In genomic region chr12:90202501-90202900, GRCm38 (mm10) we compare ENCODE assay signal across 27 mouse cellular contexts.
"Had no signal": no experiment of that assay in that cellular context is flagged by ENCODE, and none has a peak within 500 bp of the region (broad histone marks: within the 10 kb centered on the region; RNA-seq: fewer than 3 reads in every experiment).

No protein-coding gene starts in this region.

- DNase-seq: gastrocnemius, adult 2 months; gastrocnemius, postnatal 10 days; gastrocnemius, postnatal 25 days; heart, adult 11 months; heart, adult 2 months; heart, postnatal 14 days; heart, postnatal 36 days; kidney, adult 18-20 months; kidney, adult 8-10 months; kidney, postnatal 10 days; kidney, postnatal 25 days; kidney, postnatal 4 days; liver; liver, embryonic 13.5 days; liver, postnatal 0 days had no signal

- H3K4me1 ChIP-seq: heart, embryonic 13.5 days; heart, embryonic 15.5 days; hindbrain, embryonic 15.5 days; limb, embryonic 12.5 days; liver, embryonic 13.5 days; liver, embryonic 15.5 days had no signal

- H3K4me3 ChIP-seq: gastrocnemius, adult 2 months; heart, adult 2 months; heart, embryonic 13.5 days; heart, embryonic 15.5 days; hindbrain, embryonic 13.5 days; hindbrain, embryonic 15.5 days; layer of hippocampus, adult 2 months; left cerebral cortex, adult 2 months; limb, embryonic 10.5 days; limb, embryonic 12.5 days; liver, embryonic 13.5 days; liver, embryonic 15.5 days had no signal

- H3K9me3 ChIP-seq: heart, embryonic 13.5 days; heart, embryonic 15.5 days; hindbrain, embryonic 13.5 days; hindbrain, embryonic 15.5 days; limb, embryonic 10.5 days; limb, embryonic 12.5 days; liver, embryonic 13.5 days; liver, embryonic 15.5 days had no signal

- H3K27ac ChIP-seq: gastrocnemius, adult 2 months; heart, adult 2 months; heart, embryonic 13.5 days; heart, embryonic 15.5 days; hindbrain, embryonic 13.5 days; hindbrain, embryonic 15.5 days; hindbrain, postnatal 0 days; layer of hippocampus, adult 2 months; left cerebral cortex, adult 2 months; limb, embryonic 10.5 days; limb, embryonic 12.5 days; liver, embryonic 13.5 days; liver, embryonic 15.5 days had no signal

- H3K36me3 ChIP-seq: heart, embryonic 13.5 days; heart, embryonic 15.5 days; hindbrain, embryonic 13.5 days; hindbrain, embryonic 15.5 days; limb, embryonic 10.5 days; limb, embryonic 12.5 days; liver, embryonic 13.5 days; liver, embryonic 15.5 days had no signal

- H3K9ac ChIP-seq: heart, embryonic 13.5 days; heart, embryonic 15.5 days; hindbrain, embryonic 13.5 days; hindbrain, embryonic 15.5 days; limb, embryonic 12.5 days; liver, embryonic 13.5 days; liver, embryonic 15.5 days; liver, postnatal 0 days had no signal

- H3K27me3 ChIP-seq: heart, embryonic 13.5 days; heart, embryonic 15.5 days; hindbrain, embryonic 13.5 days; hindbrain, embryonic 15.5 days; limb, embryonic 12.5 days; liver, embryonic 13.5 days; liver, embryonic 15.5 days had no signal

- H3K4me2 ChIP-seq: heart, embryonic 11.5 days; heart, embryonic 13.5 days; heart, embryonic 15.5 days; hindbrain, embryonic 13.5 days; hindbrain, embryonic 15.5 days; limb, embryonic 12.5 days; liver, embryonic 13.5 days; liver, embryonic 15.5 days had no signal

- ATAC-seq: hindbrain, postnatal 0 days; intestine, embryonic 16.5 days; liver, postnatal 0 days had no signal
